Mouse (Mus musculus) right cerebral cortex, adult 18-20 months (tissue): ENCODE measurements around the gene Kif1b.

Source experiments
- DNase-seq: peaks from one replicate; pipeline ENCODE4 v3.0.0; 2022; ENCODE audit warnings: mixed read lengths

Kif1b gene

GRCm38 (mm10) chr4:149166957-149167611 lies 140.4 kb downstream of the Kif1b start:
- DNase-seq = peak; percentile 21

GRCm38 (mm10) chr4:149166215-149166946 lies 141.1 kb downstream of the Kif1b start, which contains the start of gene Pgd:
Gene Pgd, minus strand, starts transcription at chr4:149166771.
- DNase-seq = peak; percentile 98

- no peak for DNase-seq
These were observed 143.3 kb downstream of the Kif1b start for GRCm38 (mm10) chr4:149164150-149164549.

- no peak for DNase-seq
These were observed 144.3 kb downstream of the Kif1b start for GRCm38 (mm10) chr4:149163196-149163595.

- no peak for DNase-seq
These were observed 146.3 kb downstream of the Kif1b start for GRCm38 (mm10) chr4:149161166-149161565.

GRCm38 (mm10) chr4:149159891-149160290 lies 147.6 kb downstream of the Kif1b start:
- DNase-seq = no peak

- DNase-seq = no peak
These were observed 148.3 kb downstream of the Kif1b start for GRCm38 (mm10) chr4:149159203-149159602.

GRCm38 (mm10) chr4:149157415-149157973 lies 150.0 kb downstream of the Kif1b start:
- DNase-seq = no peak

- DNase-seq = no peak
These were observed 151.8 kb downstream of the Kif1b start for GRCm38 (mm10) chr4:149155711-149156110.

- no peak for DNase-seq
These were observed 152.6 kb downstream of the Kif1b start for GRCm38 (mm10) chr4:149154859-149155258.

GRCm38 (mm10) chr4:149150721-149151120 lies 156.8 kb downstream of the Kif1b start:
- DNase-seq = no peak

- no peak for DNase-seq
These were observed 157.2 kb downstream of the Kif1b start for GRCm38 (mm10) chr4:149150256-149150655.

- no peak for DNase-seq
These were observed 157.9 kb downstream of the Kif1b start for GRCm38 (mm10) chr4:149149611-149150010.

- no peak for DNase-seq
These were observed 158.3 kb downstream of the Kif1b start for GRCm38 (mm10) chr4:149149196-149149595.

GRCm38 (mm10) chr4:149148084-149148483 lies 159.4 kb downstream of the Kif1b start:
- no peak for DNase-seq

- no peak for DNase-seq
These were observed 160.0 kb downstream of the Kif1b start for GRCm38 (mm10) chr4:149147528-149147927.

- DNase-seq = no peak
These were observed 162.3 kb downstream of the Kif1b start for GRCm38 (mm10) chr4:149145151-149145550.

GRCm38 (mm10) chr4:149144459-149144858 lies 163.0 kb downstream of the Kif1b start:
- peak; percentile 81 for DNase-seq

- DNase-seq = no peak
These were observed 163.9 kb downstream of the Kif1b start for GRCm38 (mm10) chr4:149143594-149143993.

- DNase-seq = no peak
These were observed 169.0 kb downstream of the Kif1b start for GRCm38 (mm10) chr4:149138515-149138914.

- DNase-seq = peak; percentile 89
These were observed 170.3 kb downstream of the Kif1b start, which contains the start of gene Cenps for GRCm38 (mm10) chr4:149136982-149137770. Gene Cenps, minus strand, starts transcription at chr4:149137629.

- no peak for DNase-seq
These were observed 171.2 kb downstream of the Kif1b start for GRCm38 (mm10) chr4:149136116-149136850.
